Mouse (Mus musculus): ENCODE measurements at regions not wholly inside any gene's neighbourhood (a gene's known extent, or its start where the extent isn't known, plus 50 kb on each side); places are given as distances from the start of the nearest gene placed in this dataset.
"Not testable (repeated sequence)": the region's sequence is repeated elsewhere in the genome, so short reads cannot be mapped to it uniquely, and the experiment has no call there.

- not testable (repeated sequence) for H3K9ac ChIP-seq; H3K36me3 ChIP-seq; H3K27me3 ChIP-seq (replicated peaks); H3K4me3 ChIP-seq (replicated peaks); H3K4me1 ChIP-seq; H3K9me3 ChIP-seq; H3K27ac ChIP-seq; ATAC-seq (ENCODE audit: insufficient read depth, low FRiP score, low read depth); H3K4me2 ChIP-seq
- 89% methylated on average over 20 of the region's 20 CpGs for WGBS
Observed at GRCm38 (mm10) chr9:3116311-3116710, 79.6 kb downstream of the Gm10715 start.

GRCm38 (mm10) chr9:3161181-3161580 lies 124.5 kb downstream of the Gm10715 start:
- Histone ChIP-seq H3K4me2 (no peak overlapping the region), H3K27ac (no peak overlapping the region), H3K9me3 (no peaks in the 10 kb centered on the region), H3K9ac (no peak overlapping the region), H3K4me3 (replicated peaks) (no peak overlapping the region), H3K4me1 (no peaks in the 10 kb centered on the region), H3K27me3 (replicated peaks) (no peaks in the 10 kb centered on the region), H3K36me3 (no peaks in the 10 kb centered on the region)
- no peak for ATAC-seq (ENCODE audit: insufficient read depth, low FRiP score, low read depth)

GRCm38 (mm10) chr9:3184343-3184742 lies 147.7 kb downstream of the Gm10715 start:
- Histone ChIP-seq H3K4me2 (no peak overlapping the region), H3K4me1 (no peaks in the 10 kb centered on the region), H3K4me3 (replicated peaks) (no peak overlapping the region), H3K9me3 (no peaks in the 10 kb centered on the region), H3K27ac (no peak overlapping the region), H3K9ac (no peak overlapping the region), H3K27me3 (replicated peaks) (no peaks in the 10 kb centered on the region), H3K36me3 (no peaks in the 10 kb centered on the region)
- ATAC-seq (ENCODE audit: insufficient read depth, low FRiP score, low read depth) = no peak

- Histone ChIP-seq H3K36me3 (no peaks in the 10 kb centered on the region), H3K9me3 (no peaks in the 10 kb centered on the region), H3K4me1 (no peaks in the 10 kb centered on the region), H3K4me2 (peak overlapping the region; percentile 36), H3K9ac (no peak overlapping the region), H3K27ac (no peak overlapping the region), H3K4me3 (replicated peaks) (no peak overlapping the region), H3K27me3 (replicated peaks) (no peaks in the 10 kb centered on the region)
- 29% methylated on average over 33 of the region's 33 CpGs for WGBS
- peak; percentile 53 for ATAC-seq (ENCODE audit: insufficient read depth, low FRiP score, low read depth)
Observed at GRCm38 (mm10) chr9:3199151-3200018, 135.6 kb upstream of the Alkbh8 start.

GRCm38 (mm10) chr9:3200019-3200347 lies 135.0 kb upstream of the Alkbh8 start:
- H3K36me3 ChIP-seq; H3K4me3 ChIP-seq (replicated peaks); H3K27ac ChIP-seq; H3K27me3 ChIP-seq (replicated peaks); H3K4me1 ChIP-seq; H3K9ac ChIP-seq; H3K9me3 ChIP-seq: not testable (repeated sequence)
- ATAC-seq (ENCODE audit: insufficient read depth, low FRiP score, low read depth) = peak; percentile 10; the same call in 1 of the 2 replicates
- WGBS = 52% methylated on average over 16 of the region's 16 CpGs
- peak overlapping the region; percentile 36 for H3K4me2 ChIP-seq

GRCm38 (mm10) chr9:3208120-3208519 lies 126.8 kb upstream of the Alkbh8 start:
- WGBS = 94% methylated on average over 1 of the region's 1 CpGs
- H3K9me3 ChIP-seq; H3K4me3 ChIP-seq (replicated peaks); H3K27me3 ChIP-seq (replicated peaks); H3K4me1 ChIP-seq; H3K27ac ChIP-seq; H3K4me2 ChIP-seq; H3K36me3 ChIP-seq; H3K9ac ChIP-seq; ATAC-seq (ENCODE audit: insufficient read depth, low FRiP score, low read depth): not testable (repeated sequence)

- Histone ChIP-seq H3K4me2 (no peak overlapping the region), H3K4me1 (no peaks in the 10 kb centered on the region), H3K4me3 (replicated peaks) (no peak overlapping the region), H3K36me3 (no peaks in the 10 kb centered on the region), H3K27me3 (replicated peaks) (no peaks in the 10 kb centered on the region), H3K9ac (no peak overlapping the region), H3K27ac (no peak overlapping the region), H3K9me3 (no peaks in the 10 kb centered on the region)
- 57% methylated on average over 10 of the region's 10 CpGs for WGBS
- ATAC-seq (ENCODE audit: insufficient read depth, low FRiP score, low read depth) = peak; percentile 100
Observed at GRCm38 (mm10) chr9:3258396-3259300, 76.3 kb upstream of the Alkbh8 start.

GRCm38 (mm10) chr9:3260181-3260580 lies 74.8 kb upstream of the Alkbh8 start:
- 66% methylated on average over 5 of the region's 5 CpGs for WGBS
- Histone ChIP-seq H3K27ac (no peak overlapping the region), H3K4me3 (replicated peaks) (no peak overlapping the region), H3K36me3 (no peaks in the 10 kb centered on the region), H3K27me3 (replicated peaks) (no peaks in the 10 kb centered on the region), H3K4me2 (no peak overlapping the region), H3K9me3 (no peaks in the 10 kb centered on the region), H3K9ac (no peak overlapping the region), H3K4me1 (no peaks in the 10 kb centered on the region)
- no peak for ATAC-seq (ENCODE audit: insufficient read depth, low FRiP score, low read depth)

- Histone ChIP-seq H3K4me2 (no peak overlapping the region), H3K36me3 (no peaks in the 10 kb centered on the region), H3K27me3 (replicated peaks) (no peaks in the 10 kb centered on the region), H3K4me3 (replicated peaks) (no peak overlapping the region), H3K27ac (no peak overlapping the region), H3K4me1 (no peaks in the 10 kb centered on the region), H3K9me3 (no peaks in the 10 kb centered on the region), H3K9ac (no peak overlapping the region)
- ATAC-seq (ENCODE audit: insufficient read depth, low FRiP score, low read depth) = no peak
- WGBS = 80% methylated on average over 2 of the region's 2 CpGs
Observed at GRCm38 (mm10) chr9:3260860-3261259, 74.1 kb upstream of the Alkbh8 start.

GRCm38 (mm10) chr9:3264467-3264866 lies 70.5 kb upstream of the Alkbh8 start:
- no peak overlapping the region for H3K9ac ChIP-seq
- H3K27ac ChIP-seq = no peak overlapping the region
- H3K4me1 ChIP-seq = no peaks in the 10 kb centered on the region
- no peak overlapping the region for H3K4me3 ChIP-seq (replicated peaks)
- no peak overlapping the region for H3K4me2 ChIP-seq
- H3K27me3 ChIP-seq (replicated peaks) = no peaks in the 10 kb centered on the region
- H3K9me3 ChIP-seq = no peaks in the 10 kb centered on the region
- ATAC-seq (ENCODE audit: insufficient read depth, low FRiP score, low read depth) = no peak
- H3K36me3 ChIP-seq = no peaks in the 10 kb centered on the region

- H3K27ac ChIP-seq; ATAC-seq (ENCODE audit: insufficient read depth, low FRiP score, low read depth); H3K9ac ChIP-seq; H3K36me3 ChIP-seq; H3K9me3 ChIP-seq; H3K4me3 ChIP-seq (replicated peaks); H3K4me1 ChIP-seq; H3K27me3 ChIP-seq (replicated peaks); H3K4me2 ChIP-seq: not testable (repeated sequence)
- 82% methylated on average over 8 of the region's 8 CpGs for WGBS
Observed at GRCm38 (mm10) chr9:3280496-3280895, 54.4 kb upstream of the Alkbh8 start.

GRCm38 (mm10) chr9:3281906-3282305 lies 53.0 kb upstream of the Alkbh8 start:
- H3K27me3 ChIP-seq (replicated peaks); H3K27ac ChIP-seq; H3K36me3 ChIP-seq; ATAC-seq (ENCODE audit: insufficient read depth, low FRiP score, low read depth); H3K4me2 ChIP-seq; H3K4me3 ChIP-seq (replicated peaks); H3K9ac ChIP-seq; H3K4me1 ChIP-seq; H3K9me3 ChIP-seq: not testable (repeated sequence)
- 90% methylated on average over 3 of the region's 3 CpGs for WGBS

All from stomach, embryonic 15.5 days (tissue).